Mouse (Mus musculus): Measurements from ENCODE around the gene Mef2d. TPM values are rescaled to one million over a fixed set of nuclear protein-coding genes. Genes with fewer than 3 reads are reported as not detected.

Mef2d gene
- polyA plus RNA-seq, 1 experiment, result 17.6 TPM

DNA sequence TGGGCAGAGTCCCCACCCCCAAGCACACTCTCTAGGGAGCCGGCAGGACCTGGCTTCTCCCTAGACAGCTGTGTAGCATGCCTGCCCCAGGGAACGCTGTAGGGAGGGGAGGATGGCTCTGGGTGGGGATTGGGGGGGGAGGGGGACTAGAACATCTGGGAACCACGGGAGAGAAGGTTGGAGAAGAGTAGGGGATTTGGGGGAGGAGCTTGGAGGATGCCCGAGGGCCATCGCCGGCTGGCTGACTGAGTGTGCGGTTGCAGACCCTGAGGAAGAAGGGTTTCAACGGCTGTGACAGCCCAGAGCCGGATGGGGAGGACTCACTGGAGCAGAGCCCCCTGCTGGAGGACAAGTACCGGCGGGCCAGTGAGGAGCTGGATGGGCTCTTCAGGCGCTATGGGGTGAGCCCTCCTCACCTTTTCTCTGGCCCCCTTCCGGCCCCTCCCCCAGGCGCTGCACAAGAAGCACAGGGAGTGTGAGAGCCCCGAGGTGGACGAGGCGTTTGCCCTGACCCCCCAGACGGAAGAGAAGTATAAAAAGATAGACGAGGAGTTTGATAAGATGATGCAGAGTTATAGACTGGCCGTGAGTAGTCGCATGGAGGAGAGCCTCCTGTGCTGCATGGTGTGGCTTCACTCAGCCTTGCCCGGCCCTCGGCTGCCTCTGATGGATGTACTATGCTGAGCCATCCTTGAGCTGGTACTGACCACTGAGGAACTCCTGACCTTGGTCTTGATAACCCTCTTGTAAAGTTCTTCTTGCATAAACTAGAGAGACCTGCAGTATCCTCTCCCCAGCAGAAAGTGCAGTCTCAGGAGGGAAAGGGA is 15.8 kb downstream of the Mef2d start:
- Histone ChIP-seq H3K4me1 (ENCODE audit: control insufficient read depth, insufficient read depth, low read length) (no peaks in the 10 kb centered on the region), H3K4me3 (ENCODE audit: control insufficient read depth, low read depth, low read length) (no peak overlapping the region), H3K27ac (ENCODE audit: control insufficient read depth, insufficient read depth, low read depth, low read length) (no peak overlapping the region), H3K27me3 (ENCODE audit: control insufficient read depth, insufficient read depth, low read length) (no peaks in the 10 kb centered on the region), H3K36me3 (ENCODE audit: control insufficient read depth, insufficient read depth, low read length) (no peaks in the 10 kb centered on the region; the same call in 1 of the 2 replicates)
- no peak for TF ChIP-seq POLR2A (IDR thresholded peaks at IDR 0.05; ENCODE audit: control insufficient read depth, low read depth, low read length)
- no peak for TF ChIP-seq CTCF (IDR thresholded peaks at IDR 0.05; ENCODE audit: control insufficient read depth, insufficient read depth, insufficient replicate concordance, low read depth, low read length)

DNA sequence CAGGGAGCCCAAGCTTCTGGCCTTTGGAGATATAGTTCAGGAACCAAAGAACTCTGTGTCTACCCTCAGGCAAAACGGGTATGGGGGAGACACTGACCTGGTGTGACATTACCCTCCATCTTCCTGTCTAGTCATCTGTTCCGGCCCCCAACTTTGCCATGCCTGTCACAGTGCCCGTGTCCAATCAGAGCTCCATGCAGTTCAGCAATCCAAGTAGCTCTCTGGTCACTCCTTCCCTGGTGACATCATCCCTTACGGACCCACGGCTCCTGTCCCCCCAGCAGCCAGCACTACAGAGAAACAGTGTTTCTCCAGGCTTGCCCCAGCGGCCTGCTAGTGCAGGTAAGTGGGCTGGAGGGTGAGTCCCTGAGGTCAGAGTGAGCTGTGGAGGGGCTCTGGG is 16.8 kb downstream of the Mef2d start:
- H3K4me3 ChIP-seq (ENCODE audit: control insufficient read depth, low read depth, low read length), result no peak overlapping the region

DNA sequence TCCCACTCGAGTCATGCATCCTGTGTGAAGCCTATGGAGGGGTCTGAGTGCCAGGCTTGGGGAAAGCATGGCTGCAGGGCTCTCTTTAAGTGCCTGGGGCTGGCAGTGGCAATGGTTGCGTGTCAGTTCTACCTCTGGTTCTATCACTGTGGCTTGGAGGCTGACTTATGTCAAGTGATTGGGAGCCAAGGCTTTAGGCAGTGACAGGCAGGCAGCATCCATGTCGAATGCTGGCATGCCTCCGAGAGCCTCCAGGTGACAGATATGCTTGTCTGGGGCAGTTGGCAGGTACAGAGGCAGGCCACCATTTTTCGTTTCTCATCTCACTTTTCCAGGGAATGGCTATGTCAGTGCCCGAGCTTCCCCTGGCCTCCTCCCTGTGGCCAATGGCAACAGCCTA is 18.7 kb downstream of the Mef2d start:
- Histone ChIP-seq H3K4me1 (ENCODE audit: control insufficient read depth, insufficient read depth, low read length) (no peaks in the 10 kb centered on the region), H3K27me3 (ENCODE audit: control insufficient read depth, insufficient read depth, low read length) (no peaks in the 10 kb centered on the region), H3K4me3 (ENCODE audit: control insufficient read depth, low read depth, low read length) (no peak overlapping the region), H3K36me3 (ENCODE audit: control insufficient read depth, insufficient read depth, low read length) (no peaks in the 10 kb centered on the region; the same call in 1 of the 2 replicates), H3K27ac (ENCODE audit: control insufficient read depth, insufficient read depth, low read depth, low read length) (no peak overlapping the region)
- no peak for TF ChIP-seq CTCF (IDR thresholded peaks at IDR 0.05; ENCODE audit: control insufficient read depth, insufficient read depth, insufficient replicate concordance, low read depth, low read length)
- TF ChIP-seq POLR2A (IDR thresholded peaks at IDR 0.05; ENCODE audit: control insufficient read depth, low read depth, low read length), result no peak

More for the DNA sequence above, 16.8 kb downstream of the Mef2d start:
- no peaks in the 10 kb centered on the region for H3K27me3 ChIP-seq (ENCODE audit: control insufficient read depth, insufficient read depth, low read length)
- no peak overlapping the region for H3K27ac ChIP-seq (ENCODE audit: control insufficient read depth, insufficient read depth, low read depth, low read length)
- no peak for TF ChIP-seq POLR2A (IDR thresholded peaks at IDR 0.05; ENCODE audit: control insufficient read depth, low read depth, low read length)
- TF ChIP-seq CTCF (IDR thresholded peaks at IDR 0.05; ENCODE audit: control insufficient read depth, insufficient read depth, insufficient replicate concordance, low read depth, low read length), result no peak
- H3K4me1 ChIP-seq (ENCODE audit: control insufficient read depth, insufficient read depth, low read length), result no peaks in the 10 kb centered on the region
- H3K36me3 ChIP-seq (ENCODE audit: control insufficient read depth, insufficient read depth, low read length), result no peaks in the 10 kb centered on the region; the same call in 1 of the 2 replicates

DNA sequence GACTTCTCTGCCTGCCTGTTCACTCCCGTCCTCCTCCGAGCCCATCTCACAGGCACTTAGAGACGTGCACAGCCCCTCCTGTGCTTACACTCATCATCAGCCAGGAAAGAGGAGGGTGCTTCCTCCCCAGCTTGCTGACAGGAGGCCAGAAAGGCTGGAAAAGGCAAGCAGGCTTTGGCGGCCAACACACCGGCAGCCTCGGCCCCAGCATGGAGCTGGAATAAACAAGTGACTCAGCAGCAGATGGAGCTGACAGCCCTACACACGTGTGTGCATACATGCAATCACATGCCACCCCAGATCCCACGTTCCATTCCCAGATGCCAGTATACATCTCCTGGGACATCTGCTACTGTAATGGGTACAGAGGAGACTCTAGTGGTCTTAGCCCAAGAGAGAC is 20.1 kb downstream of the Mef2d start:
- H3K36me3 ChIP-seq (ENCODE audit: control insufficient read depth, insufficient read depth, low read length), result no peaks in the 10 kb centered on the region; the same call in 1 of the 2 replicates
- TF ChIP-seq CTCF (IDR thresholded peaks at IDR 0.05; ENCODE audit: control insufficient read depth, insufficient read depth, insufficient replicate concordance, low read depth, low read length), result no peak
- TF ChIP-seq POLR2A (IDR thresholded peaks at IDR 0.05; ENCODE audit: control insufficient read depth, low read depth, low read length), result no peak

DNA sequence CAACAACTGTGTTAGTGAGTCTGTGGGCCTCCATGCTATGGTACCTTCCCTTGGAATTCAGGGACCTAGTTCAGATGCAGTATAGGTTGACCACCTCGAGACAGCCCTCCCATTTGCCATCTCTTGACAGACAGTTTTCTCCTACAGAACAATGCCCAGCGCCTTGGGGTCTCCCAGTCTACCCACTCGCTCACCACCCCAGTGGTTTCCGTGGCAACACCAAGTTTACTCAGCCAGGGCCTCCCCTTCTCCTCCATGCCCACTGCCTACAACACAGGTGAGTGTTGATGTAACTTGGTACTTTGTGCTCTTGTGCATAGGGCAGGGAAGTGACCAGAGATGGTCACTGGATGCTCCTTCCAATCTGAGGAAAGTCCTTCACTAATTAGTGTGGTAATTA is 20.6 kb downstream of the Mef2d start:
- TF ChIP-seq POLR2A (IDR thresholded peaks at IDR 0.05; ENCODE audit: control insufficient read depth, low read depth, low read length) (no peak), CTCF (IDR thresholded peaks at IDR 0.05; ENCODE audit: control insufficient read depth, insufficient read depth, insufficient replicate concordance, low read depth, low read length) (no peak)
- H3K27me3 ChIP-seq (ENCODE audit: control insufficient read depth, insufficient read depth, low read length), result no peaks in the 10 kb centered on the region
- no peaks in the 10 kb centered on the region for H3K4me1 ChIP-seq (ENCODE audit: control insufficient read depth, insufficient read depth, low read length)
- H3K4me3 ChIP-seq (ENCODE audit: control insufficient read depth, low read depth, low read length), result no peak overlapping the region
- H3K36me3 ChIP-seq (ENCODE audit: control insufficient read depth, insufficient read depth, low read length), result no peaks in the 10 kb centered on the region; the same call in 1 of the 2 replicates
- H3K27ac ChIP-seq (ENCODE audit: control insufficient read depth, insufficient read depth, low read depth, low read length), result no peak overlapping the region

More for the DNA sequence above, 20.1 kb downstream of the Mef2d start:
- no peaks in the 10 kb centered on the region for H3K27me3 ChIP-seq (ENCODE audit: control insufficient read depth, insufficient read depth, low read length)
- no peak overlapping the region for H3K27ac ChIP-seq (ENCODE audit: control insufficient read depth, insufficient read depth, low read depth, low read length)
- no peaks in the 10 kb centered on the region for H3K4me1 ChIP-seq (ENCODE audit: control insufficient read depth, insufficient read depth, low read length)
- no peak overlapping the region for H3K4me3 ChIP-seq (ENCODE audit: control insufficient read depth, low read depth, low read length)

DNA sequence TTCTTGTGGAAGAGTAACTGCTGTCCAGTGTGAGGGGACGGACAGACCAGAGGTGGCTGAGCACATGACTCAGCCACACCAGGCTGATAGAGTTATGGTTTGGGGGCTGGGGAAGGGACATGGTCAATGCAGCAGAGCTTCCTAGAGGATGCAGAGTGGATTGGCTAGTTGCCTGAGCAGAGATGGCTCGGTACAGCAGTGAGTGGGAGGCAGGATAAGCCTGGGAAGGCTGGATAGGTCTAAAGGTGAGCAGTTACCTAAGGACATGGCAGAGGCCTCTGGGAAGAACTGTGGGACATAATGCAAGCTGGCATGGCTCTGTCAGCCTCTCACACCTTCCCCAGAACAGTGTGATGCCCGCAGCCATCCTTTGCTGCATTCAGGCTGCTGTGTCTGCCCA is 21.7 kb downstream of the Mef2d start:
- Histone ChIP-seq H3K36me3 (ENCODE audit: control insufficient read depth, insufficient read depth, low read length) (no peaks in the 10 kb centered on the region; the same call in none of the 2 replicates), H3K27ac (ENCODE audit: control insufficient read depth, insufficient read depth, low read depth, low read length) (no peak overlapping the region), H3K27me3 (ENCODE audit: control insufficient read depth, insufficient read depth, low read length) (no peaks in the 10 kb centered on the region), H3K4me1 (ENCODE audit: control insufficient read depth, insufficient read depth, low read length) (no peaks in the 10 kb centered on the region), H3K4me3 (ENCODE audit: control insufficient read depth, low read depth, low read length) (no peak overlapping the region)
- no peak for TF ChIP-seq CTCF (IDR thresholded peaks at IDR 0.05; ENCODE audit: control insufficient read depth, insufficient read depth, insufficient replicate concordance, low read depth, low read length)
- TF ChIP-seq POLR2A (IDR thresholded peaks at IDR 0.05; ENCODE audit: control insufficient read depth, low read depth, low read length), result no peak

DNA sequence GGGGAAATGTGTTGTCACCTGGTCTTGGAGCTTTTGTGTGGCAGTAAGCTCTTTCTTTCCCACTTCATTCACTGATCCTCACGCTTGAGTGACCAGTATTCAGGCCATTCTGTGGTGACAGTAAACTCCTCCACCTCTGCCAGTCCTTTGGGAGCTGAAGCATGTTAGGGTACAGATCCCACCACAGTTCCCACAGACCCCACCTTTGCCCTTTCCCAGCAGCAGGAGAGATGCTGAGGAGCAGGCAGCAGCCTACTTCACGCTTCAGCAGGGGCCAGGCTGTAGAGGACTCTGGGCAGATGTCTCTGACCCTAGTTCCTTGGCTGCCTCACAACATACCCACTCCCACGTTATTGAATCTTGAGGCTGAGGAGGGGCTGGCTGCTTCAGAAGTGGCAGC is 22.1 kb downstream of the Mef2d start:
- no peak overlapping the region for H3K4me3 ChIP-seq (ENCODE audit: control insufficient read depth, low read depth, low read length)
- H3K36me3 ChIP-seq (ENCODE audit: control insufficient read depth, insufficient read depth, low read length), result no peaks in the 10 kb centered on the region; the same call in none of the 2 replicates
- TF ChIP-seq POLR2A (IDR thresholded peaks at IDR 0.05; ENCODE audit: control insufficient read depth, low read depth, low read length) (no peak), CTCF (IDR thresholded peaks at IDR 0.05; ENCODE audit: control insufficient read depth, insufficient read depth, insufficient replicate concordance, low read depth, low read length) (no peak)
- H3K27me3 ChIP-seq (ENCODE audit: control insufficient read depth, insufficient read depth, low read length), result no peaks in the 10 kb centered on the region
- H3K27ac ChIP-seq (ENCODE audit: control insufficient read depth, insufficient read depth, low read depth, low read length), result no peak overlapping the region
- H3K4me1 ChIP-seq (ENCODE audit: control insufficient read depth, insufficient read depth, low read length), result no peaks in the 10 kb centered on the region
